ENCODE assay signal across 14 mouse cellular contexts in genomic region chr17:86254978-86255377, GRCm38 (mm10).
DNase-seq lines count a peak whose midpoint lies in the region; TF ChIP-seq lines count a peak whose summit lies in the region.
"Had no signal": no experiment of that assay in that cellular context is flagged by ENCODE, and none has a peak within 500 bp of the region (broad histone marks: within the 10 kb centered on the region; RNA-seq: fewer than 3 reads in every experiment).

No protein-coding gene starts in this region.

- no peak for DNase-seq in gastrocnemius, adult 2 months
- DNase-seq in gastrocnemius, postnatal 14 days = no peak
- no peak for DNase-seq in left cerebral cortex, adult 2 months (ENCODE audit: extremely low spot score in 1 of 2, low spot score in 2 of 2)
- no peak for DNase-seq in left cerebral cortex, adult 9 months (ENCODE audit: low spot score in 2 of 2)
- DNase-seq in testis, postnatal 10 days (ENCODE audit: low spot score) = no peak
- DNase-seq in urinary bladder, postnatal 14 days (ENCODE audit: low spot score) = no peak
- no peak for DNase-seq in spleen, postnatal 4 days (ENCODE audit: low spot score in 2 of 2)
- DNase-seq: kidney, postnatal 14 days; thymus, adult 18-20 months had no signal

- H3K4me3 ChIP-seq in gastrocnemius, adult 2 months = no peak overlapping the region
- H3K4me3 ChIP-seq in left cerebral cortex, adult 2 months = no peak overlapping the region
- H3K4me3 ChIP-seq in testis, adult 2 months (ENCODE audit: control insufficient read depth, low read depth, low read length) = no peak overlapping the region
- H3K4me3 ChIP-seq: erythroblast, embryonic 14.5 days; hindbrain, embryonic 13.5 days; intestine, embryonic 15.5 days; neural tube, embryonic 13.5 days had no signal

- H3K36me3 ChIP-seq in testis, adult 2 months (ENCODE audit: control insufficient read depth, insufficient read depth, low read length) = no peaks in the 10 kb centered on the region
- H3K36me3 ChIP-seq: hindbrain, embryonic 13.5 days; intestine, embryonic 15.5 days; neural tube, embryonic 13.5 days had no signal

- peak; percentile 45 for TF ChIP-seq CTCF in gastrocnemius, adult 2 months (IDR thresholded peaks at IDR 0.05)
- peak; percentile 48 for TF ChIP-seq CTCF in left cerebral cortex, adult 2 months (IDR thresholded peaks at IDR 0.05)
- peak; percentile 42; the same call in 1 of the 2 replicates for TF ChIP-seq CTCF in testis, adult 2 months (IDR thresholded peaks at IDR 0.05; ENCODE audit: control insufficient read depth, insufficient read depth, insufficient replicate concordance, low read depth, low read length)

- H3K4me1 ChIP-seq in testis, adult 2 months (ENCODE audit: control insufficient read depth, insufficient read depth, low read length) = peaks cover 3% of the 10 kb centered on the region; the same call in 1 of the 2 replicates
- H3K4me1 ChIP-seq: intestine, embryonic 15.5 days had no signal

- intact Hi-C loops in gastrocnemius, adult 2 months (cut with DNase I) = no loop called here
- intact Hi-C loops in gastrocnemius, postnatal 14 days (cut with DNase I; ENCODE audit: low total_unique reads) = no loop called here
- intact Hi-C loops in left cerebral cortex, adult 2 months (cut with DNase I) = no loop called here

- H3K27ac ChIP-seq in gastrocnemius, adult 2 months = no peak overlapping the region
- no peak overlapping the region; the same call in 1 of the 2 replicates for H3K27ac ChIP-seq in left cerebral cortex, adult 2 months
- no peak overlapping the region for H3K27ac ChIP-seq in testis, adult 2 months (ENCODE audit: control insufficient read depth, insufficient read depth, low read depth, low read length)
- H3K27ac ChIP-seq: intestine, embryonic 15.5 days; neural tube, embryonic 13.5 days had no signal

- no peak for TF ChIP-seq POLR2A in testis, adult 2 months (IDR thresholded peaks at IDR 0.05; ENCODE audit: control insufficient read depth, low read depth, low read length)

- H3K27me3 ChIP-seq in testis, adult 2 months (ENCODE audit: control insufficient read depth, insufficient read depth, low read length) = no peaks in the 10 kb centered on the region
- H3K27me3 ChIP-seq: hindbrain, embryonic 13.5 days; intestine, embryonic 15.5 days; neural tube, embryonic 13.5 days had no signal
